Mouse (Mus musculus) liver (tissue): ENCODE data around the gene Ap3m1.

Experiments used
- DNase-seq: peaks from one replicate; pipeline ENCODE4 v3.0.0-alpha.2; 2020; ENCODE audit warnings: mixed read lengths

The Ap3m1 gene

DNA sequence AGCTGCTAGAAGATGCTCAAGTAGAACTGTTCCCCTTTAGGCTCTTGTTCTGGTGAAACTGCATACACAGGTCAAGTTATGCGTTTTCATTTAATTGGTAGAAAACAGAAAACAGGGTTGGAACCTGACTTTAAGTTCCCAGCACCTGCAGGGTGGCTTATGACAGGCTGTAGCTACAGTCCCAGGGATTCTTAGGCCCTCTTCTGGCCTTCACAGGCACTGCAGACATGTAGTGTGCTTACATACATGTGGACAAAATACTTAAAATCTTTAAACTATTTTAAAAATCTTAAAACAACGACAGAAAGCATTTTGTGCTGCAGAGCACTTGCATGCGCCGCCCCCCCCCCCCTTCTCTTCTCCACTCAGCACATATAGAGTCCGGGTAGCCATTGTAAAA lies 17.3 kb upstream of the Ap3m1 start:
- DNase-seq, result peak; percentile 25

DNA sequence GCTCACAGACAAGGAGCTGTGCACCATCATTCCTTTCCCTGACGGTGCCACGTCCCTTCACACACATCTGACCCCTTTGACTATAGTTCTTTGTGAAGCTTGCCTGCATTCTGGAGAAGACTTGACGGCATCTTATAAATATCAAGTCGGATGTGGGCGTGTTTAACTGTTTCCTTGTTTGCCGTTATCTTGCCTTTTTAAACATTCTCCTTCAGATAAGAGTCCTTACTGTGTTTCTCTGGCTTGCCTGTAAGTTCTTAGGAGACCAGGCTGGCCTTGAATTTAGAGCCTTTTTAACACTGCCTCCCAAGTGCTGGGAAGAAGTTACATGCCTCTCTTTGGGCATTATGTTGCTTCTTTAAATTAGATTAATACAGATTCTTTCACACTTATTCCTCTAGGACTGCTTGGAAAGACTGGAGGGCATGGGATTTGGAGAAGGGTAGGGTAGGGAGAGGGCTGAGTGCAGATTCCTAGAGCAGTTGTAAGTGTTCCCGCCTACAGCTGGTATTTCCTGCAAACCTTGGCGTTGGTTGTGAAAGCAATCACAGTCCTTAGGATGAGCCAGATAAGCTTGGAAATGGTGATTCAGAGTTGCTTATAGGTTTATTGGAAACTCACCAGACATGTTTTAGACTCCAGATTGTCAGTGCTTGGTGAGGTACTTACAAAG lies 13.3 kb upstream of the Ap3m1 start:
- DNase-seq, result no peak

- no peak for DNase-seq
Measured at GRCm38 (mm10) chr14:21064321-21064720, 12.0 kb upstream of the Ap3m1 start.

DNA sequence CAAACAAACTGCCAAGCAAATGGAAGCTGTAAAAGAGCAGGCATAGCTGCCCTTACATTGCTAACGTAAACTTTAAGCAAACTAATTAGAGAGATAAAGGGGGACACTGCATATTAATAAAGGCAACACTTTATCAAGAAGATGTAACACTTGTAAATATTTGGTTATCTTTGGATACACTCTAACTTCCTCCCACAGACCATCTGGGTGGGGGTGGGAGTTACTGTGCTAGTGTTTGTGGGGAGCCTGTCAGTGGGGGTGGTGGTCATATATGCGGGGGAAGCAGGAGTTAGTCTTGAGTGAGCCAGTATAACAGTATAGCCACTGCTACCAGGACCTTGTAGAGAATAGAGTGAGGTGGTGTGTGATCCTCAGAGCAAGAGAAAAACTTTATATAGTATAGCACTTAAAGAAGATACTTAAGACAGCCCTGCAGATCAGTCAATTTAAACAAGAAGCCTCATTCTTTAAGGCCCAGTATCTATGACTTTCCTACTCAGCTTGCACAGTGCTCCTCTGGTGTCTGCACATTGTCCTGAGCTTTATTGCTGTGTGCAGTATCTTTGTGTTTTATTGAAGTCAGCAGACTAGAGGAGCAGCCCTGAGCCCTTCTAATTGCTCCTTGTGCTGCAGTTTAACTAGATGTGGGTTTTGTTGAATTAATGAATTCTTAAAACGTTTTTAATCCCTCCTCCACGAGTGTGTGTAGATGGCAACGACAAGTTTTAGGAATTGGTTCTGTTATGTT lies 10.6 kb upstream of the Ap3m1 start:
- DNase-seq, result peak; percentile 31

- no peak for DNase-seq
Measured at GRCm38 (mm10) chr14:21058972-21059371, 6.7 kb upstream of the Ap3m1 start.

DNA sequence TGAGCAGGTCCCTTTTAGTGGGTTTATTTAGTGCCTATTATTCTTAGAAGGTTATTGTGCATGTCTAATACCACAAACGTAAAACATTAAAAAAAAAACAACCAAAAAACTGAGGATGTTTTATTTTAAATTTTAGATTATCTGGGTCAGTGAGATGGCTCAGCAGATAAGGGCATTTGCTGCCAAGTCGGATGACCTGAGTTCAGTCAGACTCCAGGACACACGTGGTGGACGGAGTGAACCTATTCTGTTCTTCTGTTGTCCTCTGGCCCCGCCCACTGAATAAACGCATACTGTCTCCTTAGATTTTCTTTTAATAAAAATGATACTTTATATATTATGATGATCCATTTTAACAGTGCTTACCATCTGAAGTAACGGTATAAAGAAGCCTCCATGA lies 1.3 kb upstream of the Ap3m1 start:
- no peak for DNase-seq

GRCm38 (mm10) chr14:21053151-21053550 lies 843 bp upstream of the Ap3m1 start:
- DNase-seq, result no peak

DNA sequence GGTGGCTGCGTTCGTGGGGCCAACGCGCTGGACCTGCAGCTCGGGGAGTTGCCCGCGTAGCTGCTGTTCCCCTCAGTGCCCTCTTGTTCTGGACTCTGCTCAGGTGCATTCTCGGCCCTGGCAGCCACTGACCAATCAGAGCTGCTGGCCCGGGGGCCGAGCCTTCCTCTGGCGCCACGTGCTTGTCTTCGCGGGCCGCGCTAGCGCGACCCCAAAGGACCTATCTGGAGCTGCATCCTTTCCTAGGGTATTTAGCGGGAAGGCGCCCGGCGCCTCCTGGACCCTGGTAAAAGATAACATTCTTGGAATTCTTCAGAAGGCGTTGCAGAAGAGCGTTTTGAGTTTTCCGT lies 448 bp upstream of the Ap3m1 start:
- DNase-seq, result peak; percentile 81

DNA sequence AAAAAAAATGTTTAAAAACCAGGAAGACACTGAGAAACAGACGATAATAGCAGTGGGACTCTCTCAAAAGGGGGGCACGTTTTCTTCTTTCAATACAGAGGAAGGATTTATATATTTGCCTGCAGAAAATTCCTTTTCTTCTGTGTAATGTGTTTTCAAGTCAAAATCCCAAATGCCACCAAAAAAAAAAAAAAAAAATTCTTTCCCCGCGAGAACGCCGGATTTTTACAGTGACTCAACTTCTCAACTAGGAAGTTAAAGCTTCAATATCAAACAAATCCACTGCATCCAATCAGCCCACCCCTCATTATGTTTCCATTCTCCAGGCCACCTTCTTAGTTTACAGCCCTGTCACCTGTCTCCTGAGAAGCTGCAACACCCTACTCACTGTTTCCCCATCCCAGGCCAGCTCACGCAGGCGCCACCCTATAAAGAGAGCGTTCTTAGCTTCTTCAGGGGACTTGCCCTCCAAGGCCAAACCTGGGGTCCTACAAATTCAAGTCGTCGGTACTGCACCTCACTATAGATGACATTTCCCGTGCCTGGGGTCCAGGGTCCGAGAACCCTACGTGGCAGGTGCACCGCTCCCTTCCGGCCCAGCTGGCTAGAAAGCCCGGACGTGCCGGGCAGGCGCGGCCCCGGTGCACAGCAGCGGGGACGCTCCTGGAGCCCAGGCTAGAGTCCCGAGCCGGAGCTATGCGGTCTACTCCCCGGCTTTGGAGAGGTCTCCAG lies 762 bp downstream of the Ap3m1 start:
- DNase-seq, result no peak

- peak; percentile 67 for DNase-seq
Measured at GRCm38 (mm10) chr14:21050734-21051133, 1.6 kb downstream of the Ap3m1 start.

GRCm38 (mm10) chr14:21048879-21049278 lies 3.4 kb downstream of the Ap3m1 start:
- DNase-seq, result peak; percentile 49

DNA sequence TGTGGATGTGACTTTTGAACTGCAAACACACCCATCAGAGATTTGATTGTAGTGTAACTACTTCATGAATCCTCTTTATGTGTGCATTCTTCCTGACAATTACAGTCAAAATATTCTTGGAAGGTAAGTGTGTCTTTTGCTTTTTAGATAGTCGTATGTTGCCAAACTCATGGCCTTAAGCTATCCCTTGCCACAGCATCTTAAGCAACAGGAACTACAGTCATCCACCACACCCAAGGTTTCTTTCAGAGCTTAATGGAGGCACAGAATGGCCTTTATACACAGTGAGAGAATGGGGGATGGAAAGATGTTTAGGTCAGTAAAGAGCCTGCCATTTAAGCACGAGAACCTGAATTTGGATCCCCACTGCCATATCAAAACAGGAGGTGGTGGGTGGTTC lies 4.5 kb downstream of the Ap3m1 start:
- DNase-seq, result no peak

GRCm38 (mm10) chr14:21039623-21040022 lies 12.7 kb downstream of the Ap3m1 start:
- DNase-seq, result no peak

DNA sequence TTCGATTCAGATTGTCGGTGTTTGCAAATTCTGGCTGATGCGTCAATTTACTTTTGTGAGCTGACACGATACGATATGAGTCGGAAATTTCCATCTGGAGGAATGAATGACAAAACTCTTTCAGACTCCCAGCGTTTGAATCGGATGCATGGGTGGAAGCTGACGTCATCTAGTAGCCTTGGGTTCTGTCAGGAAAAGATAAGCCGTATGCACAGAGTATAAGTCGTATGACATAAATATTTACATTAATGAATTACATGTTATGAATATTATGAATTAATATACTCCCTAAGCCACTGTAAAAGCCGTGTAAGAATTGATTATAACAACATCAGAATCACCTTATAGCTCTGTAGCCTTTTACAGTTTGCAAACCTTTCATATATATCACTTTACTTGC lies 13.2 kb downstream of the Ap3m1 start:
- DNase-seq, result no peak

DNA sequence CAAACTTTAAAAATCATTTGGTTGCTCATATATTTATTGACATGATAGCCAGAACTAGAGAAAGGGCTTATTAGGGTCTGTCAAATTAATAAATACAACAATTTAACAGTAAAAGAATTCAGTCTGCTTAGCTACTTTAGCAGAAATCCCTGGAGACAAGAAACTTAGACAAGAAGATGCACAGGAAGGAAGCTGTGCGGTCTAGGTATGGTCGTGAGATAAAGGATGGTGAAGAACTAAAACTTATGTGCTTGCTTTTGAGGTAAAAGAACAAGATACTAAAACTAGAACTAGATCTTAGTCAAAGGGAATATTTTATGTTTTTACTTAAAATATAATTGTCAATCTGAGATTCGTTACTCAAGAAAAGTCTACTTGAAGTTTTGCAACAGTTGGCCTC lies 17.5 kb downstream of the Ap3m1 start:
- no peak for DNase-seq

- DNase-seq, result no peak
Measured at GRCm38 (mm10) chr14:21034271-21034670, 18.0 kb downstream of the Ap3m1 start.

GRCm38 (mm10) chr14:21031783-21032511 lies 20.4 kb downstream of the Ap3m1 start:
- peak; percentile 41 for DNase-seq

DNA sequence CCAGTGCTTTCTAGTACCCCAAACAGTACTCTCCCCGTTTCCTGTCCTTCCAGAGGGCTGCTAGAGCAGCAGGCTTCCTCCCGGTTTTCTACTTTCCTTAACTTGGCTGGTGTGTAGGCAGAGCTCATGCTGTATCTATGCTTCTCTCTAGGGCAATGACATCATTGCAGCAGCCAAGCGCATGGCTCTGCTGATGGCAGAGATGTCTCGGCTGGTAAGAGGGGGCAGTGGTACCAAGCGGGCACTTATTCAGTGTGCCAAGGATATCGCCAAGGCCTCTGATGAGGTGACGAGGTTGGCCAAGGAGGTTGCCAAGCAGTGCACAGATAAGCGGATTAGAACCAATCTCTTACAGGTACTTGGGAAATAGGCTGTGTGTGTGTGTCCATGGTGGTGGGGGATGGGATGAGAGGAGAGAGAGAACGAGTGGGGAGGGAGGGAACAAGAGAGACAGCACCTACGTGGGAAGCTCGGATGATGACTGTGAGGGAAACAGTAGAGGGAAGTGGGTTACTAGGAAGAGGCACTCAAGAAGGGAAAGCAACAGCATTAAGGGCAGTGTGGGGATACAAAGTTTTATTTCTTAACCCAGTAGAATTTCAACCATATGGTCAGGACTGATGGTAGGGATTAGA lies 23.2 kb downstream of the Ap3m1 start:
- DNase-seq, result no peak

- no peak for DNase-seq
Measured at GRCm38 (mm10) chr14:21027542-21027941, 24.8 kb downstream of the Ap3m1 start.

DNA sequence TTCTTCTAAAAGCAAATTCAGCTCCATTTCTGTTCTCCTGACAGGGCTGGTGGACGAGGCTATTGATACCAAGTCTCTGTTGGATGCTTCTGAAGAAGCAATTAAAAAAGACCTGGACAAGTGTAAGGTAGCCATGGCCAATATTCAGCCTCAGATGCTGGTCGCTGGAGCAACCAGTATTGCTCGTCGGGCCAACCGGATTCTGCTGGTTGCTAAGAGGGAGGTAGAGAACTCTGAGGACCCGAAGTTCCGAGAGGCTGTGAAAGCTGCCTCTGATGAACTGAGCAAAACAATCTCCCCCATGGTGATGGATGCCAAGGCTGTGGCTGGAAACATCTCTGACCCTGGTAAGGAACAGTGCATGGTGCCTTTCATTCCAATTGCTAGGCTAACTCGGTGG lies 31.9 kb downstream of the Ap3m1 start:
- DNase-seq, result no peak

GRCm38 (mm10) chr14:21018977-21019376 lies 33.3 kb downstream of the Ap3m1 start:
- no peak for DNase-seq

DNA sequence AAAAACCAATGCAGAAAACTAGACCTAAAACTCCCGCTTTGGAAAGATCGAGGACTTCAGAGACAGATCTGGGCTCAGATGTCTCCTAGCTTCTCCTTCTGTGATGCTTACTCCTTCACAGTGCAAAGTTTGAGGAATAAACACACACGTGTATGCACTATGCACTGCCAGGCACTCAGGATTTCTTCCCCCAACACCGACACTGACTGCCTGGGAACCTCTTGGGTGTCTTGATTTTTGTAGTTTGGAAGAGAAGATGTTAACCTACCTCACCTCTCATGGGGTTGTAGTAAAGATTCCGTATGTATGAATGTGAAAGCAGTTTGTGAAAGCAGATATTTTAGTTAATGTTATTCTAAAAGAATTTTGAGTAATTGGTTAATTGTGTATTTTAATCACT lies 34.4 kb downstream of the Ap3m1 start:
- DNase-seq, result no peak

DNA sequence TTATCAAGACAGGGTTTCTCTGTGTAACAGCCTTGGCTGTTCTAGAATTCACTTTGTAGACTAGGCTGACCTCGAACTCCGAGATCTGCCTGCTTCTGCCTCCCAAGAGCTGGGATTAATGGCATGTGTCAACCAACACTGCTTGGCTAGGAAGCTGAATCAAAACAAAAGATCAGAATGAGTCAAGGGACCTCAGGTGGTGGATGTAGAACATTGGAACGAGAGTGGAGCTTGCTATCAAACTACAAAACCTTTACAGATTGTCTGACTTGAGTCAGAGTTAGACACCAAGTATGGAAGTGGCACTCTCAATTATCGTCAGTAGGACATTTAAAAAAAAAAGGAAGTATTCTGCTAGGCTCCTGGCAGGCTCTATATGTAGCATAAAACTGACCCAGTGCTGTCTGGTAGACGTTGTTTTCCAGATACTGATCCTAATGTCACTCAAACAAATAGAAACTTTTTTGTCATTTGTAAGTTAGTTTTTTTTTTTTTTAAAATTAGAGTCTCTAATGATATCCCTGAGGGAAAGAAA lies 38.4 kb downstream of the Ap3m1 start:
- no peak for DNase-seq
